Mouse (Mus musculus): Measurements from ENCODE around the gene St3gal2. TPM values are rescaled to one million over a fixed set of nuclear protein-coding genes. Genes with fewer than 3 reads are reported as not detected.

Gene St3gal2
- 12.5 and 16.1 TPM in 2 replicates for polyA plus RNA-seq (2014; fragmentation: Nextera tagmentation; extraction: Ambion mirVana)

DNA sequence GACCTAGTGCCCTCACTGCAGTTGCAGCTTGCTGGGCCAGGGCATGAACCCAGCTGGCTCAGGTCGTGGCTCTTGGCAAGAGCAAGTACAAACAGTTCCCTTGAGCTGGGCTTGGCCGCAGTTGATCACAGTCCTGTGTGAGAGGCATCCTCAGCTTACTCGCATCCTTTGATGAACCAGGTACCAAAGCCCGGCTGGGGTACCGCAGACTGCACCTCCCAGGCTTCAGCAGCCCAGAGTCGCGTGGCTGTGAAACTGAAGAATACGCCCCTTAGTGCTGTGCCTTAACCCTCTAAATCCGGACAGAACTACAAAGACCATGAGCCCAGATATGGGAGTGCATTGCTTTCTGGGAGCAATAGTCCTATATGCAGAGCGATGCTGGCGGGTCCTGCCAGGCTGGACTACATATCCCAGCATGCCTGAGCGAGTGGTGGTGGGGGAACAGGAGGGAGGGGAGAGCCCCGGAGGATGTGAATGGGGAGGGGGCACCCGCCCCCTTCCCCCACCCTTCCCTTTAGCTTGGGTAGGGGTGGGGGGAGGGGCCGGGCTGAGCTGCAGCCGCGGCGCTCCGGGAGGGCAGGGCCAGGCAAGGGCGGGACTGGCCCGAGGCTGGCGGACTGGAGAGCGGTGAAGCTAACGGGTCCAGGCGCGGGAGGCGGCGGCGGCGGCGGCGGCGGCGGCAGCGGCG lies at the start of gene St3gal2:
Gene St3gal2, plus strand, starts transcription at position 582 of the 691 bp plus-strand sequence.
- WGBS: under 1% methylated on average over 18 of the region's 36 CpGs
- Histone ChIP-seq H3K36me3 (ENCODE audit: control insufficient read depth, insufficient read depth, low read length) (0 out of 2 replicates have a peak, but pooled peaks cover 2% of the 10 kb centered on the region), H3K4me2 (ENCODE audit: low read length) (peak within 1 kb of the TSS; percentile 89), H3K27me3 (replicated peaks; ENCODE audit: control insufficient read depth, insufficient read depth, low read length) (no peaks in the 10 kb centered on the region), H3K4me3 (ENCODE audit: low read depth, low read length) (peak within 1 kb of the TSS; percentile 77), H3K27ac (ENCODE audit: low read depth, low read length) (peak within 1 kb of the TSS; percentile 68), H3K4me1 (ENCODE audit: control insufficient read depth, insufficient read depth, low read length) (peaks cover 15% of the 10 kb centered on the region), H3K9me3 (replicated peaks; ENCODE audit: control insufficient read depth, low read length) (no peaks in the 10 kb centered on the region), H3K9ac (ENCODE audit: low read length) (peak within 1 kb of the TSS; percentile 88)
- peak; percentile 99 for ATAC-seq
- DNase-seq (ENCODE audit: low spot score): peak; percentile 99

DNA sequence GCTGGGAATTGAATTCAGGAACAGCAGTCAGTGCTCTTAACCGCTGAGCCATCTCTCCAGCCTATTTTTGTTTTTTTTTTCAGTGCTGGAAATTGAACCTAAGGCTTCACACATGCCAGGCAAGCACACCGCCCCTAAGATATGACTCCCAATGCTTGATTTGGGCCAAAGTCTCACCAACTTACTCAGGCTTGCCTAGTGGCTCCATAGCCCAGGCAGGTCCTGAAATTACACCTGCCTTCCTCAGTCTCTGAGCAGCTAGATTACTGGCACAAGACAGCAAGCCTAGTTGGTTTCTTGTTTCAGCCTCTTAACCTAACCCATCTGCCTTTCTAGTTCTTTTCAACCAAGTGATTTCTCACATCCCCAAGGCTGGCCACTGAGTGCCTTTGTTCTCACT lies 49.2 kb upstream of the St3gal2 start:
- Histone ChIP-seq H3K36me3 (ENCODE audit: control insufficient read depth, insufficient read depth, low read length) (peaks cover 93% of the 10 kb centered on the region), H3K4me1 (ENCODE audit: control insufficient read depth, insufficient read depth, low read length) (no peaks in the 10 kb centered on the region), H3K27ac (ENCODE audit: low read depth, low read length) (no peak overlapping the region), H3K9ac (ENCODE audit: low read length) (no peak overlapping the region), H3K4me2 (ENCODE audit: low read length) (no peak overlapping the region), H3K9me3 (replicated peaks; ENCODE audit: control insufficient read depth, low read length) (no peaks in the 10 kb centered on the region), H3K27me3 (replicated peaks; ENCODE audit: control insufficient read depth, insufficient read depth, low read length) (no peaks in the 10 kb centered on the region), H3K4me3 (ENCODE audit: low read depth, low read length) (no peak overlapping the region)
- DNase-seq (ENCODE audit: low spot score) (no peak), ATAC-seq (no peak)
- whole genome bisulfite sequencing: 97% methylated on average over 2 of the region's 2 CpGs

DNA sequence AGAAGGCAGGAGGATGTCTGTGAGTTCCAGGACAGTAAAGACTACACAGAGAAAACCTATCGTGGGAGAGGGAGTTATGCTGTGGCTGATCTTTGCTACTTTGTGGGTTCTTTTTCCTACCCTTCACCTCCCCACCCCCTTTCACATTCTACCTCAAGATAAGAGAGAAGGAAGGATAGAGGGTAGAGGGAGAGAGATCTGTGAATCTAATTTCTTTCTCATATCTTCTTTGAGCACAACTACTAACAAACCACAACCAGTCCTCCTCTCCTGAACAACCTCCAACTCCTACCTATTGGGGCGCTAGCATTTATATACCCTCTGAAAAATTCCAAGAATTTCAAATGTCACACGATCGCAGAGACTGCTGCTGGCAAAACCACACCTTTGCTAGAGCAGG lies 41.9 kb upstream of the St3gal2 start:
- Histone ChIP-seq H3K27me3 (replicated peaks; ENCODE audit: control insufficient read depth, insufficient read depth, low read length) (no peaks in the 10 kb centered on the region), H3K4me2 (ENCODE audit: low read length) (no peak overlapping the region), H3K36me3 (ENCODE audit: control insufficient read depth, insufficient read depth, low read length) (peaks cover 88% of the 10 kb centered on the region), H3K27ac (ENCODE audit: low read depth, low read length) (no peak overlapping the region), H3K4me1 (ENCODE audit: control insufficient read depth, insufficient read depth, low read length) (no peaks in the 10 kb centered on the region), H3K9ac (ENCODE audit: low read length) (no peak overlapping the region), H3K4me3 (ENCODE audit: low read depth, low read length) (no peak overlapping the region), H3K9me3 (replicated peaks; ENCODE audit: control insufficient read depth, low read length) (no peaks in the 10 kb centered on the region)
- ATAC-seq (no peak), DNase-seq (ENCODE audit: low spot score) (no peak)
- WGBS: 89% methylated on average over 4 of the region's 4 CpGs

GRCm38 (mm10) chr8:110881741-110882310 lies 37.9 kb upstream of the St3gal2 start:
- Histone ChIP-seq H3K4me2 (ENCODE audit: low read length) (no peak overlapping the region), H3K4me3 (ENCODE audit: low read depth, low read length) (no peak overlapping the region), H3K27me3 (replicated peaks; ENCODE audit: control insufficient read depth, insufficient read depth, low read length) (no peaks in the 10 kb centered on the region), H3K4me1 (ENCODE audit: control insufficient read depth, insufficient read depth, low read length) (no peaks in the 10 kb centered on the region), H3K27ac (ENCODE audit: low read depth, low read length) (no peak overlapping the region), H3K9ac (ENCODE audit: low read length) (no peak overlapping the region), H3K9me3 (replicated peaks; ENCODE audit: control insufficient read depth, low read length) (no peaks in the 10 kb centered on the region), H3K36me3 (ENCODE audit: control insufficient read depth, insufficient read depth, low read length) (peaks cover 75% of the 10 kb centered on the region)
- ATAC-seq (no peak), DNase-seq (ENCODE audit: low spot score) (peak; percentile 1)
- 93% methylated on average over 10 of the region's 10 CpGs for WGBS

GRCm38 (mm10) chr8:110883824-110884223 lies 35.9 kb upstream of the St3gal2 start:
- H3K27ac ChIP-seq (ENCODE audit: low read depth, low read length): no peak overlapping the region
- H3K27me3 ChIP-seq (replicated peaks; ENCODE audit: control insufficient read depth, insufficient read depth, low read length): no peaks in the 10 kb centered on the region
- ATAC-seq (no peak), DNase-seq (ENCODE audit: low spot score) (no peak)
- no peaks in the 10 kb centered on the region for H3K9me3 ChIP-seq (replicated peaks; ENCODE audit: control insufficient read depth, low read length)
- no peak overlapping the region for H3K4me3 ChIP-seq (ENCODE audit: low read depth, low read length)
- 94% methylated on average over 18 of the region's 18 CpGs for WGBS
- H3K4me1 ChIP-seq (ENCODE audit: control insufficient read depth, insufficient read depth, low read length): no peaks in the 10 kb centered on the region
- H3K9ac ChIP-seq (ENCODE audit: low read length): no peak overlapping the region
- peaks cover 70% of the 10 kb centered on the region for H3K36me3 ChIP-seq (ENCODE audit: control insufficient read depth, insufficient read depth, low read length)
- H3K4me2 ChIP-seq (ENCODE audit: low read length): no peak overlapping the region

DNA sequence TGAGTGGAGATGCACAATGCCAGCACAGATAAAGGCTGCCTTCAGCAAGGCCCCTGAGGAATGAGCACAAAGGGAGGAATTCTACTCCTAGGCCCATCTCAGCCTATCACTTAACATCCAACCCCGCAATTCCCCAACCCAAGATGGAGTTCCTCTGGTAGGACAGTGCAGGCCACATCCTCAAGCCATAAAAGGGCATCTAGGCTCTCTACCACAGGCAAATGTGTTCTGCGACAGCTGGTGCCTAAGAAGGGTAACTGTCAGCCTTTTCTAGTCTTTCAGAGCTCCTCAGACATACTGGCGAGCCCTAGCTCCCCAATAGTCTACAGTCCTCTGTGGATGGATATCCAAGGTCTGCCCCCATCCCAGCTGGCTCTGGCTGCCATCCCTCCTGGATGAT lies 33.1 kb upstream of the St3gal2 start:
- H3K9ac ChIP-seq (ENCODE audit: low read length): no peak overlapping the region
- no peak overlapping the region for H3K27ac ChIP-seq (ENCODE audit: low read depth, low read length)
- H3K4me2 ChIP-seq (ENCODE audit: low read length): no peak overlapping the region
- H3K27me3 ChIP-seq (replicated peaks; ENCODE audit: control insufficient read depth, insufficient read depth, low read length): no peaks in the 10 kb centered on the region
- H3K36me3 ChIP-seq (ENCODE audit: control insufficient read depth, insufficient read depth, low read length): peaks cover 54% of the 10 kb centered on the region
- DNase-seq (ENCODE audit: low spot score): no peak
- H3K4me1 ChIP-seq (ENCODE audit: control insufficient read depth, insufficient read depth, low read length): no peaks in the 10 kb centered on the region
- H3K4me3 ChIP-seq (ENCODE audit: low read depth, low read length): no peak overlapping the region
- no peak for ATAC-seq
- 91% methylated on average over 3 of the region's 3 CpGs for WGBS
- no peaks in the 10 kb centered on the region for H3K9me3 ChIP-seq (replicated peaks; ENCODE audit: control insufficient read depth, low read length)

DNA sequence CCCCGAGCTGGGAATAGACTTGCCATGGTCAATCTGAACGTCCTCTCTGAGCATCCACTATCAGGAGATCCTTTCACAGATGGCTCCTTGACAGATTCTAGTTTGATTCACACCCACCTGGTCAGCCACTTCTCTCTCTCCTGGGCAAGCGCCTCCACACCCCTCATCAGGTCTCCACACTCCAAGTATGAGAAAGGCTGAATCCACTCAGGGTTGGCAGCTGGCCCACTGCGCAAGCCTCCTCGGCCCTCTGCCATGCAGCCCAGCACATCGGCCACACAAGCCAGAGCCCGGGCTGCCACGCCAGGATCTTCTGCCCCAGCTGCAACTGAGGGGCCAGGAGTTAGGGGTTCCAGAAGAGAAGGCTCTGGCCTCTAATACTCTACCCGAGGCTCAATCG lies 32.2 kb upstream of the St3gal2 start:
- 91% methylated on average over 10 of the region's 10 CpGs for WGBS
- ATAC-seq (no peak), DNase-seq (ENCODE audit: low spot score) (no peak)
- H3K9me3 ChIP-seq (replicated peaks; ENCODE audit: control insufficient read depth, low read length): no peaks in the 10 kb centered on the region
- no peak overlapping the region for H3K9ac ChIP-seq (ENCODE audit: low read length)
- H3K4me3 ChIP-seq (ENCODE audit: low read depth, low read length): no peak overlapping the region
- H3K36me3 ChIP-seq (ENCODE audit: control insufficient read depth, insufficient read depth, low read length): peaks cover 45% of the 10 kb centered on the region
- H3K27me3 ChIP-seq (replicated peaks; ENCODE audit: control insufficient read depth, insufficient read depth, low read length): no peaks in the 10 kb centered on the region
- H3K4me1 ChIP-seq (ENCODE audit: control insufficient read depth, insufficient read depth, low read length): no peaks in the 10 kb centered on the region
- no peak overlapping the region for H3K4me2 ChIP-seq (ENCODE audit: low read length)
- H3K27ac ChIP-seq (ENCODE audit: low read depth, low read length): no peak overlapping the region

DNA sequence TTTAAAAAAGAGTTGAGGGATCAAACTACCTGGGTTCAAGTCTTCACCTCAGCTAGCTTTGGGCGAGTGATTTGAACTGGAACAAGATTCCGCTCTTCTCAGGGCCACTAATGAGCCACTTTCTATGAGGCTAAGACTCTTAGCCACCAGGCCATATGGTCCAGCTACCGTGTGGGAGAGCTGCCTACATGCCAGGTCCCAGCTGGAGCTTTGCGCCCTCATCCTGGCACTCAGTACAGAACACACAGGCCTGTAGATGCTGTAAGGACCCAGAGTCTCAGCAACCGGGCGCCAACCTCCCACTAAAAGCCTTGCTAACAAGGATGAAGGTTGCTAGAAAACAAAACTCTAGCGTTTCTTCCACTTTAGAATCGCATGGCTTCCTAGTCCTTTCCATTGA lies 31.3 kb upstream of the St3gal2 start:
- ATAC-seq (no peak), DNase-seq (ENCODE audit: low spot score) (peak; percentile 3)
- WGBS: 91% methylated on average over 8 of the region's 8 CpGs
- Histone ChIP-seq H3K4me2 (ENCODE audit: low read length) (no peak overlapping the region), H3K36me3 (ENCODE audit: control insufficient read depth, insufficient read depth, low read length) (peaks cover 36% of the 10 kb centered on the region), H3K9ac (ENCODE audit: low read length) (no peak overlapping the region), H3K4me3 (ENCODE audit: low read depth, low read length) (no peak overlapping the region), H3K4me1 (ENCODE audit: control insufficient read depth, insufficient read depth, low read length) (no peaks in the 10 kb centered on the region), H3K9me3 (replicated peaks; ENCODE audit: control insufficient read depth, low read length) (no peaks in the 10 kb centered on the region), H3K27me3 (replicated peaks; ENCODE audit: control insufficient read depth, insufficient read depth, low read length) (no peaks in the 10 kb centered on the region), H3K27ac (ENCODE audit: low read depth, low read length) (no peak overlapping the region)

DNA sequence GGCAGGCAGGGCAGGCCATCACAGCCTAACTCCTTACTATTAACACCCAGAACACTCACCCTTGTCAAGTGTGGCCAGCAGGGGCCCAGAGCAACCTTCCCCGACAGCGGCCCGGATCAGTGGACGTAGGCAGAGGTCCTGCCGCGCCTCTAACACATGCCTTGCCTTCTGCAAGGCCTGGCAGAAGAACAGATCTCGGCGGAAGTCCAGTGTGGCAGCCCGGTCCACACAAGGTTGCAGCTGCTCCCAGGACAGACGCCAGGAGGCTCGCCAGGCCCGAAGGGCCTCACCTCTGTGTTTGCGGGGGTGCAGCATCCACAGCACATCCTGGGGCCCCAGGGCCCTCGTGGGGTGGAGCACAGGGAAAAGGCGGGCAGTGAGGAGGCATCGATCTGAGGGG lies 30.9 kb upstream of the St3gal2 start:
- Histone ChIP-seq H3K4me1 (ENCODE audit: control insufficient read depth, insufficient read depth, low read length) (no peaks in the 10 kb centered on the region), H3K36me3 (ENCODE audit: control insufficient read depth, insufficient read depth, low read length) (peaks cover 32% of the 10 kb centered on the region), H3K9ac (ENCODE audit: low read length) (no peak overlapping the region), H3K27ac (ENCODE audit: low read depth, low read length) (no peak overlapping the region), H3K4me2 (ENCODE audit: low read length) (no peak overlapping the region), H3K27me3 (replicated peaks; ENCODE audit: control insufficient read depth, insufficient read depth, low read length) (no peaks in the 10 kb centered on the region), H3K9me3 (replicated peaks; ENCODE audit: control insufficient read depth, low read length) (no peaks in the 10 kb centered on the region), H3K4me3 (ENCODE audit: low read depth, low read length) (no peak overlapping the region)
- ATAC-seq: no peak
- DNase-seq (ENCODE audit: low spot score): no peak
- 93% methylated on average over 16 of the region's 16 CpGs for WGBS

Data from forebrain, embryonic 14.5 days (tissue).